Mouse (Mus musculus): Measurements from ENCODE around the gene Gm21860. TPM values are rescaled to one million over a fixed set of nuclear protein-coding genes. Genes with fewer than 3 reads are reported as not detected.

Gene Gm21860
- polyA plus RNA-seq, 1 experiment from 2014 or later = not detected

Other genes with a start within 250 kb of the Gm21860 start
- not detected in 2 replicates for gene Gm47283, start 29.9 kb upstream of the Gm21860 start, polyA plus RNA-seq (2016; fragmentation: Nextera tagmentation; extraction: Ambion mirVana)
- gene Gm21748, start 84.4 kb upstream of the Gm21860 start, polyA plus RNA-seq (2016; fragmentation: Nextera tagmentation; extraction: Ambion mirVana) = not detected in 2 replicates

All from heart, embryonic 10.5 days (tissue).